Mouse (Mus musculus) brain, embryonic 14.5 days (tissue): ENCODE measurements at regions not wholly inside any gene's neighbourhood (a gene's known extent, or its start where the extent isn't known, plus 50 kb on each side); places are given as distances from the start of the nearest gene placed in this dataset.

ENCODE experiments used
- DNase-seq: peaks from one replicate; pipeline ENCODE4 v3.0.0-alpha.2; 2011; ENCODE audit warnings: low read depth
- CTCF ChIP-seq: fragments of 200-500 bp; IDR thresholded peaks from 2 replicates; pipeline ENCODE4 v1.5.1; 2012; ENCODE audit warnings: inconsistent platforms, mild to moderate bottlenecking, moderate library complexity, borderline replicate concordance; ENCODE audit not compliant: insufficient read depth, insufficient read length; ENCODE audit errors: extremely low read depth
- POLR2A ChIP-seq: fragments of 200-500 bp; IDR thresholded peaks from 2 replicates; pipeline ENCODE4 v1.6.1; 2012; ENCODE audit warnings: mild to moderate bottlenecking, inconsistent platforms, borderline replicate concordance; ENCODE audit not compliant: poor library complexity, insufficient read depth, insufficient read length, severe bottlenecking; ENCODE audit errors: extremely low read depth

DNA sequence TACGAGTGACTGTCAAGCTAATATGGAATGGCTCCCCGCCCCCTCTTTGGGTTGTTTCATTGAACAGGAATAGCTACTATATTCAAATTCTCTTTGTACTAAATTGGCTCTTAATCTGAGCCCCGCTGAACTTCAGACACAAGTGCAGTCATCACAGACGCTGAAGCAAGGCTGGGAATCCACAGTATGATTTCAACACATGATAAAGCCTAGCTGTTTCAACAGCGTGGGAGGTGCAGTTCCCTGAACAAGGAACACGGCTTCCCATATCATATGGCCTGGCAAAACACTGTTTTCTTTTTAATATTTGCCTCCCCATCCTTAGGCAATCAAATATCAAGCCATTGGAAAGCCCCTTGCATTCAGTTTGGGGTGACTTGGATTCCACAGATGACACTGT, 428.0 kb upstream of the Adamts9 start:
- DNase-seq = no peak
- TF ChIP-seq POLR2A (no peak), CTCF (no peak)

- TF ChIP-seq CTCF (peak; percentile 28; the same call in 1 of the 2 replicates), POLR2A (no peak)
Observed at GRCm38 (mm10) chr6:93363846-93364245, 420.6 kb upstream of the Adamts9 start.

DNA sequence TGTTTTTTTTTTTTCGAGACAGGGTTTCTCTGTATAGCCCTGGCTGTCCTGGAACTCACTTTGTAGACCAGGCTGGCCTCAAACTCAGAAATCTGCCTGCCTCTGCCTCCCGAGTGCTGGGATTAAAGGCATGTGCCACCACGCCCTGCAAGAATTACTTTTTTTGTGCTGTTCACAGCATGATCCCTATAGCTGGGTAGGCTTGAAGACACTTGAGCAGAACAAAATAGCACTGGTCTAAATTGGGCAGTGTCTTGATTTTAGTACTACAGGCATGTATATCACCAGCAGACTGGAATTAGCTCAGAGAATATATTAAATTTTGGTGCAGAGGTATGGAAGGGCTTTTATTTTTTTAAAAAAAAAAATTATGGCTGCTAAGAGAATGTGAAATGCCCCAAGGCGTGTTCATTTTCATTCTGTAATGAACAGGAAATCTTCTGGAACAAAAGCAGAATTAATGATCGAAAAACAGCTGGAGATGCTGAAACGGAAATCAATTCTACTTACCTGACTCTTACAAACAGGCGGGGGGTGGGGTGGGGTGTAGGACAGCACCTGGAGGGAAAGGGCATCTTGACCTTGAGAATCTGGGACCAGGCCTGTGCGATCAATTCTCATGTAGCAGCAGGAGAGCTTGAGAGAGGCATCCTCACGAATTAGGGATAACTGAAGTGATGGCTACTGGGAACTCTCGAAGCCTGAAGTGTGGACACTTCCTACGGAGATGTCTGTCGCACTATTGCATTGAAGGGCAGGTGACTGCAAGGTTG, 410.2 kb upstream of the Adamts9 start:
- TF ChIP-seq POLR2A = no peak
- DNase-seq = peak; percentile 2

More at GRCm38 (mm10) chr6:93363846-93364245, 420.6 kb upstream of the Adamts9 start:
- DNase-seq = no peak

DNA sequence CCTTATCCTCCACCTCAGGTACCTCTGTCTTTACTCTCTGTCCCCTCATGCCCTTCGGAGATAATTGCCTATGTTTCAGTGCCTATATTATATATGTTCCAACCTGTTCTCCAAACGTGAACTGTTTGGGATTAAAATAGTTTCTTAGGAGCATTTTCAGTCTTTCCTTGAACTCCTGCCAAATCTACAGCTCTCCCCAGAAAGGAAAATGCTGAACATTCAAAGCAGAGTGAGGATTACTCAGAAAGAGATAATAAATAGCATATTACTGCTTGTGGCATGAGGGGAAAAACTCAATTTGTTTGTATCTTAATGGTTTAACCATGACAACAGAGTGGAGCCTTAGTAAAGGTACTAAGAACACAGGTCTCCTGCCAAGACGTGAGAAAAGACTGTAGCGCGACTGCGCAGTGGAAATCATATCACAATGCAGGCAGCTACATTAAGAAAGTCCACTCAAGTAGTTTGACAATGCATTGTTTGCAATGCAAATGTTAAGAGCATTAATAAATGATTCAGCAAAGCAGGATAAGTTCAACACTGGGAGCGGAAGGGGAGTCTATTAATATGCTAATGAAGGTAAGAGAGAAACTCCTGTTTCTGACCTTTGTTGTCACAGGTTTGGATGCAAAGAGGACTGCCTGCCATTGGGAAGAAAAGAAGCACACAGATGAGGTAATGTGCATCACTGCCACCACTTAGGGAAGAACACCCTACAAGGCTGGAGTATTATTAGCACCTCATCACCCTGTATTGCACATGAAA, 406.8 kb upstream of the Adamts9 start:
- TF ChIP-seq POLR2A = no peak
- no peak for TF ChIP-seq CTCF
- peak; percentile 52 for DNase-seq

GRCm38 (mm10) chr6:93348141-93348540, 404.8 kb upstream of the Adamts9 start:
- TF ChIP-seq CTCF = no peak
- TF ChIP-seq POLR2A = no peak
- no peak for DNase-seq

- no peak for DNase-seq
- TF ChIP-seq POLR2A (no peak), CTCF (no peak)
Observed at GRCm38 (mm10) chr6:93328683-93329082, 385.4 kb upstream of the Adamts9 start.

- peak; percentile 56 for DNase-seq
Observed at GRCm38 (mm10) chr6:93327930-93328329, 384.6 kb upstream of the Adamts9 start.

GRCm38 (mm10) chr6:93323881-93324280, 380.6 kb upstream of the Adamts9 start:
- TF ChIP-seq CTCF = no peak
- TF ChIP-seq POLR2A = no peak
- DNase-seq = no peak

More at GRCm38 (mm10) chr6:93327930-93328329, 384.6 kb upstream of the Adamts9 start:
- no peak for TF ChIP-seq CTCF
- TF ChIP-seq POLR2A = no peak

DNA sequence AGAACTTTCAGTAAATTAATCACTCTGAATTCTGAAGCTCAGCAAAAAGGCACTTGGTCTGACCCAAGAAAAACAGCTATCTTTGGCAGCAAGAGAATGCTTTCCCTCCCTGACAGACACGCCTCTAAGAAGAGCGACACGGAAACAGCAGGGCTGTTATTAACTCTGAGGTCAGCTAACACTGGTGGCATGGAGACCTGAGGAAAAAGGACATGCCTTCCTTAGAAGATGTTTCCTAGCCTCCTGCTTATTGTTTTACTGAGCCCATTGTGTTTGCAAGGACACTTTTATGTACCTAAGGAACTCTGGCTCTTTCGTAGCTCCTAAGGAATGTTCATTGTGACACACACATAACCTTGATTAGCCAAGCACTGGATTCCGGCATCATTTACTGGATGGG, 371.3 kb upstream of the Adamts9 start:
- TF ChIP-seq CTCF = no peak
- no peak for TF ChIP-seq POLR2A
- no peak for DNase-seq

DNA sequence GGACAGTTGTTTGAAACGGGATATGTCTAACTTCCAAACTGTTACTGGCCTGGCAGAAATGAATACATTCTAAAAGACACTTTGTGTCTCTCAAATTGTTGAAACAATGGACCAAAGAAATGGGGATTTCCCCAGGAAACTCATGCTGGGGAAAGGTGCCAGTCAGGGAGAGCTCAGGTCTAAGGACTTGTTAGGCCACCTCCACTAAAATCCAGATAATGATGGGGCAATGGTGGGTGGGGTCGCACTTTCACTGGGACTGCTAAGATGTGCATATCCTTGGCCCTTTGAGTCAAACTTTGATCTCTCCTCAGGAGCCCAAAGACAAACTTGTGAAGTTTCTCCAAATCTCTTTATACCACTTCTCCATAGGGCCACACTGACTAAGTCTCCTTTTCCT, 361.9 kb upstream of the Adamts9 start:
- no peak for TF ChIP-seq CTCF
- no peak for TF ChIP-seq POLR2A
- DNase-seq = no peak

- DNase-seq = peak; percentile 27
- TF ChIP-seq POLR2A (no peak), CTCF (no peak)
Observed at GRCm38 (mm10) chr6:93297975-93298374, 354.7 kb upstream of the Adamts9 start.
